Mouse (Mus musculus) heart, postnatal 0 days (tissue): Measurements from ENCODE around the gene Dedd.

ENCODE experiments used
- CTCF ChIP-seq: IDR thresholded peaks from 2 replicates; pipeline ENCODE4 v1.5.1; 2016; ENCODE audit warnings: antibody characterized with exemption, control low read depth, low read depth
- EP300 ChIP-seq: IDR thresholded peaks from 2 replicates; pipeline ENCODE4 v1.6.1; 2016; ENCODE audit warnings: antibody characterized with exemption, low read depth

DNA sequence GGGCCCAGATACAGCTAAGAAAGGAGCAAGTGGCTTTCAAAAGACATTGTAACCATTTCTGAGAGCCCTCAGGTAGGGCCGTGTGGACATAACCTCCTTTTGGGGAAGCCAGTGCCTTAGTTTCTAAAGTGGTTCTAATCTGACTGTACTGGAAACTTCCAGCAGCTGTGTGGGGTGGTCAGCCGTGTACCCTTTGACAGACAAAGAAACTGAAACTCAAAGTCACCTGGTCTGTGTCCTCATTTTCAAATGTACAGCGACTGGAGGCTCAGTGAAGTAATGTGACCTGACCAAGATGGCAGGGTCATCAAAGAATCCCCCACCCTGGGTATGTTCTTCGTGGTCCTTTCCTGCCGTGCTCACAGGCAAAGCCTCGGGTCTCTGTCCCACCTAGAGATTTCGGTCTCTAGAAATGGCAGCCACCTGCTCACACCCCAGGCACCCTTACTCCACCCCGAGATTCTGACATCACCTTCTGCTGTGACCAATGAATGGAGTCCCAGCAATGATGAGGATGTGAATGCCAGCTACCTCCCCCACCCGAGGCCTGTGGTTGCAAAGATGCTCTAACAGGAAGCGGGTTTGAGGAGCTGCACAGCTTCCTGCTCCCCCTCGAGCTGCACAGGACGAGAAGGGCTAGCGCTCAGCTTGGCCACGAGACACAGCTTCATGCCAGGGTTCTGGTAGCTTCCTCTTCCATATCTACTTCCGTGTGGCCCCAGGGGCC is 59.6 kb downstream of the Dedd start, which contains the start of gene Arhgap30:
- no peak for TF ChIP-seq EP300
- TF ChIP-seq CTCF: no peak
